Mouse (Mus musculus): ENCODE results near the gene Plxna4. TPM values are rescaled to one million over a fixed set of nuclear protein-coding genes. Genes with fewer than 3 reads are reported as not detected.

Plxna4 gene
- polyA plus RNA-seq, 1 experiment from 2014 or later: 7.4 TPM

- 83% methylated on average over 7 of the region's 7 CpGs for WGBS
- H3K36me3 ChIP-seq (ENCODE audit: control insufficient read depth, insufficient read depth, low read length): no peaks in the 10 kb centered on the region
- H3K4me2 ChIP-seq (ENCODE audit: low read depth): no peak overlapping the region
- ATAC-seq (ENCODE audit: insufficient read depth, low FRiP score, low TSS enrichment): no peak
- no peaks in the 10 kb centered on the region for H3K4me1 ChIP-seq (ENCODE audit: control insufficient read depth, insufficient read depth, low read length)
- no peak for DNase-seq (ENCODE audit: low spot score)
- H3K27me3 ChIP-seq (ENCODE audit: control insufficient read depth, insufficient read depth, low read length): no peaks in the 10 kb centered on the region
- no peak overlapping the region for H3K9ac ChIP-seq (ENCODE audit: low read length)
- no peak overlapping the region for H3K27ac ChIP-seq (ENCODE audit: low read depth, low read length)
- no peaks in the 10 kb centered on the region for H3K9me3 ChIP-seq (ENCODE audit: control insufficient read depth, low read length)
- H3K4me3 ChIP-seq (ENCODE audit: low read depth, low read length): no peak overlapping the region
These were observed 335.8 kb downstream of the Plxna4 start for GRCm38 (mm10) chr6:32252168-32252567.

GRCm38 (mm10) chr6:32251674-32252073, 336.3 kb downstream of the Plxna4 start:
- no peaks in the 10 kb centered on the region for H3K36me3 ChIP-seq (ENCODE audit: control insufficient read depth, insufficient read depth, low read length)
- H3K9me3 ChIP-seq (ENCODE audit: control insufficient read depth, low read length): no peaks in the 10 kb centered on the region
- no peaks in the 10 kb centered on the region for H3K4me1 ChIP-seq (ENCODE audit: control insufficient read depth, insufficient read depth, low read length)
- no peaks in the 10 kb centered on the region for H3K27me3 ChIP-seq (ENCODE audit: control insufficient read depth, insufficient read depth, low read length)
- H3K27ac ChIP-seq (ENCODE audit: low read depth, low read length): no peak overlapping the region
- no peak overlapping the region for H3K4me2 ChIP-seq (ENCODE audit: low read depth)
- 87% methylated on average over 10 of the region's 10 CpGs for WGBS
- no peak for ATAC-seq (ENCODE audit: insufficient read depth, low FRiP score, low TSS enrichment)
- H3K4me3 ChIP-seq (ENCODE audit: low read depth, low read length): no peak overlapping the region
- no peak for DNase-seq (ENCODE audit: low spot score)
- no peak overlapping the region for H3K9ac ChIP-seq (ENCODE audit: low read length)

- no peaks in the 10 kb centered on the region for H3K4me1 ChIP-seq (ENCODE audit: control insufficient read depth, insufficient read depth, low read length)
- ATAC-seq (ENCODE audit: insufficient read depth, low FRiP score, low TSS enrichment): no peak
- no peak for DNase-seq (ENCODE audit: low spot score)
- H3K27ac ChIP-seq (ENCODE audit: low read depth, low read length): no peak overlapping the region
- no peak overlapping the region for H3K4me2 ChIP-seq (ENCODE audit: low read depth)
- no peaks in the 10 kb centered on the region for H3K36me3 ChIP-seq (ENCODE audit: control insufficient read depth, insufficient read depth, low read length)
- no peak overlapping the region for H3K9ac ChIP-seq (ENCODE audit: low read length)
- no peaks in the 10 kb centered on the region for H3K27me3 ChIP-seq (ENCODE audit: control insufficient read depth, insufficient read depth, low read length)
- H3K9me3 ChIP-seq (ENCODE audit: control insufficient read depth, low read length): no peaks in the 10 kb centered on the region
- H3K4me3 ChIP-seq (ENCODE audit: low read depth, low read length): no peak overlapping the region
- WGBS: 78% methylated on average over 6 of the region's 6 CpGs
These were observed 342.0 kb downstream of the Plxna4 start for GRCm38 (mm10) chr6:32246036-32246435.

GRCm38 (mm10) chr6:32243040-32243439, 345.0 kb downstream of the Plxna4 start:
- Histone ChIP-seq H3K27ac (ENCODE audit: low read depth, low read length) (no peak overlapping the region), H3K4me3 (ENCODE audit: low read depth, low read length) (no peak overlapping the region), H3K9me3 (ENCODE audit: control insufficient read depth, low read length) (no peaks in the 10 kb centered on the region), H3K4me1 (ENCODE audit: control insufficient read depth, insufficient read depth, low read length) (no peaks in the 10 kb centered on the region), H3K4me2 (ENCODE audit: low read depth) (no peak overlapping the region), H3K36me3 (ENCODE audit: control insufficient read depth, insufficient read depth, low read length) (no peaks in the 10 kb centered on the region), H3K27me3 (ENCODE audit: control insufficient read depth, insufficient read depth, low read length) (no peaks in the 10 kb centered on the region), H3K9ac (ENCODE audit: low read length) (no peak overlapping the region)
- DNase-seq (ENCODE audit: low spot score): no peak
- ATAC-seq (ENCODE audit: insufficient read depth, low FRiP score, low TSS enrichment): no peak
- 70% methylated on average over 2 of the region's 2 CpGs for WGBS

GRCm38 (mm10) chr6:32231383-32231782, 356.6 kb downstream of the Plxna4 start:
- Histone ChIP-seq H3K4me3 (ENCODE audit: low read depth, low read length) (no peak overlapping the region), H3K36me3 (ENCODE audit: control insufficient read depth, insufficient read depth, low read length) (no peaks in the 10 kb centered on the region), H3K4me1 (ENCODE audit: control insufficient read depth, insufficient read depth, low read length) (no peaks in the 10 kb centered on the region), H3K27ac (ENCODE audit: low read depth, low read length) (no peak overlapping the region), H3K27me3 (ENCODE audit: control insufficient read depth, insufficient read depth, low read length) (no peaks in the 10 kb centered on the region), H3K9me3 (ENCODE audit: control insufficient read depth, low read length) (no peaks in the 10 kb centered on the region), H3K4me2 (ENCODE audit: low read depth) (no peak overlapping the region), H3K9ac (ENCODE audit: low read length) (no peak overlapping the region)
- 58% methylated on average over 2 of the region's 2 CpGs for WGBS
- ATAC-seq (ENCODE audit: insufficient read depth, low FRiP score, low TSS enrichment): no peak; the same call in 1 of the 2 replicates
- no peak for DNase-seq (ENCODE audit: low spot score)

GRCm38 (mm10) chr6:32226636-32227035, 361.4 kb downstream of the Plxna4 start:
- Histone ChIP-seq H3K9me3 (ENCODE audit: control insufficient read depth, low read length) (no peaks in the 10 kb centered on the region), H3K4me2 (ENCODE audit: low read depth) (no peak overlapping the region), H3K36me3 (ENCODE audit: control insufficient read depth, insufficient read depth, low read length) (no peaks in the 10 kb centered on the region), H3K4me3 (ENCODE audit: low read depth, low read length) (no peak overlapping the region), H3K4me1 (ENCODE audit: control insufficient read depth, insufficient read depth, low read length) (no peaks in the 10 kb centered on the region), H3K27me3 (ENCODE audit: control insufficient read depth, insufficient read depth, low read length) (no peaks in the 10 kb centered on the region), H3K9ac (ENCODE audit: low read length) (no peak overlapping the region), H3K27ac (ENCODE audit: low read depth, low read length) (no peak overlapping the region)
- ATAC-seq (ENCODE audit: insufficient read depth, low FRiP score, low TSS enrichment) (no peak), DNase-seq (ENCODE audit: low spot score) (no peak)
- 13% methylated on average over 1 of the region's 1 CpGs for WGBS

- H3K27ac ChIP-seq (ENCODE audit: low read depth, low read length): no peak overlapping the region
- no peaks in the 10 kb centered on the region for H3K36me3 ChIP-seq (ENCODE audit: control insufficient read depth, insufficient read depth, low read length)
- no peak overlapping the region for H3K9ac ChIP-seq (ENCODE audit: low read length)
- H3K4me2 ChIP-seq (ENCODE audit: low read depth): no peak overlapping the region
- DNase-seq (ENCODE audit: low spot score): no peak
- H3K27me3 ChIP-seq (ENCODE audit: control insufficient read depth, insufficient read depth, low read length): no peaks in the 10 kb centered on the region
- no peak for ATAC-seq (ENCODE audit: insufficient read depth, low FRiP score, low TSS enrichment)
- H3K4me3 ChIP-seq (ENCODE audit: low read depth, low read length): no peak overlapping the region
- H3K9me3 ChIP-seq (ENCODE audit: control insufficient read depth, low read length): no peaks in the 10 kb centered on the region
- no peaks in the 10 kb centered on the region for H3K4me1 ChIP-seq (ENCODE audit: control insufficient read depth, insufficient read depth, low read length)
- WGBS: 77% methylated on average over 7 of the region's 7 CpGs
These were observed 363.8 kb downstream of the Plxna4 start for GRCm38 (mm10) chr6:32224007-32224703.

GRCm38 (mm10) chr6:32220765-32221164, 367.2 kb downstream of the Plxna4 start:
- no peak overlapping the region for H3K27ac ChIP-seq (ENCODE audit: low read depth, low read length)
- DNase-seq (ENCODE audit: low spot score) (no peak), ATAC-seq (ENCODE audit: insufficient read depth, low FRiP score, low TSS enrichment) (no peak)
- no peaks in the 10 kb centered on the region for H3K36me3 ChIP-seq (ENCODE audit: control insufficient read depth, insufficient read depth, low read length)
- H3K4me3 ChIP-seq (ENCODE audit: low read depth, low read length): no peak overlapping the region
- H3K4me1 ChIP-seq (ENCODE audit: control insufficient read depth, insufficient read depth, low read length): no peaks in the 10 kb centered on the region
- H3K9ac ChIP-seq (ENCODE audit: low read length): no peak overlapping the region
- 91% methylated on average over 8 of the region's 8 CpGs for WGBS
- no peak overlapping the region for H3K4me2 ChIP-seq (ENCODE audit: low read depth)
- no peaks in the 10 kb centered on the region for H3K27me3 ChIP-seq (ENCODE audit: control insufficient read depth, insufficient read depth, low read length)
- no peaks in the 10 kb centered on the region for H3K9me3 ChIP-seq (ENCODE audit: control insufficient read depth, low read length)

GRCm38 (mm10) chr6:32218544-32218943, 369.4 kb downstream of the Plxna4 start:
- WGBS: 79% methylated on average over 3 of the region's 3 CpGs
- no peak for ATAC-seq (ENCODE audit: insufficient read depth, low FRiP score, low TSS enrichment)

More at GRCm38 (mm10) chr6:32218544-32218943, 369.4 kb downstream of the Plxna4 start:
- Histone ChIP-seq H3K4me3 (ENCODE audit: low read depth, low read length) (no peak overlapping the region), H3K27me3 (ENCODE audit: control insufficient read depth, insufficient read depth, low read length) (no peaks in the 10 kb centered on the region), H3K4me2 (ENCODE audit: low read depth) (no peak overlapping the region), H3K27ac (ENCODE audit: low read depth, low read length) (no peak overlapping the region), H3K36me3 (ENCODE audit: control insufficient read depth, insufficient read depth, low read length) (no peaks in the 10 kb centered on the region), H3K9me3 (ENCODE audit: control insufficient read depth, low read length) (no peaks in the 10 kb centered on the region), H3K4me1 (ENCODE audit: control insufficient read depth, insufficient read depth, low read length) (no peaks in the 10 kb centered on the region), H3K9ac (ENCODE audit: low read length) (no peak overlapping the region)
- DNase-seq (ENCODE audit: low spot score): no peak
